Mouse (Mus musculus) fibroblast of lung, adult 2 months (primary cell): ENCODE measurements around the gene Rin1.

Experiments used
- DNase-seq: peaks from one replicate; pipeline ENCODE4 v3.0.0-alpha.2; 2011; ENCODE audit warnings: low read depth

Gene Rin1

GRCm38 (mm10) chr19:5041588-5041987 is 8.7 kb upstream of the Rin1 start:
- no peak for DNase-seq

GRCm38 (mm10) chr19:5045531-5045930 is 4.8 kb upstream of the Rin1 start:
- DNase-seq = no peak

GRCm38 (mm10) chr19:5048138-5049056 is 1.9 kb upstream of the Rin1 start:
- no peak for DNase-seq

- no peak for DNase-seq
Observed at GRCm38 (mm10) chr19:5049325-5049724, 956 bp upstream of the Rin1 start.

GRCm38 (mm10) chr19:5051031-5051430 is 750 bp downstream of the Rin1 start:
- DNase-seq = no peak

- no peak for DNase-seq
Observed at GRCm38 (mm10) chr19:5051515-5051914, 1.2 kb downstream of the Rin1 start.

- no peak for DNase-seq
Observed at GRCm38 (mm10) chr19:5052166-5052822, 2.0 kb downstream of the Rin1 start.

- DNase-seq = no peak
Observed at GRCm38 (mm10) chr19:5052853-5053252, 2.6 kb downstream of the Rin1 start.

GRCm38 (mm10) chr19:5053909-5054308 is 3.6 kb downstream of the Rin1 start:
- no peak for DNase-seq

GRCm38 (mm10) chr19:5056251-5056650 is 6.0 kb downstream of the Rin1 start:
- no peak for DNase-seq

- DNase-seq = no peak
Observed at GRCm38 (mm10) chr19:5057876-5058775, 7.8 kb downstream of the Rin1 start.

GRCm38 (mm10) chr19:5058801-5059771 is 8.8 kb downstream of the Rin1 start:
- no peak for DNase-seq

- DNase-seq = no peak
Observed at GRCm38 (mm10) chr19:5060365-5061330, 10.4 kb downstream of the Rin1 start.

- no peak for DNase-seq
Observed at GRCm38 (mm10) chr19:5062041-5062440, 11.8 kb downstream of the Rin1 start.

- no peak for DNase-seq
Observed at GRCm38 (mm10) chr19:5062446-5062845, 12.2 kb downstream of the Rin1 start.

GRCm38 (mm10) chr19:5065104-5065503 is 14.8 kb downstream of the Rin1 start:
- no peak for DNase-seq

- DNase-seq = no peak
Observed at GRCm38 (mm10) chr19:5067040-5067799, 16.9 kb downstream of the Rin1 start.

- DNase-seq = no peak
Observed at GRCm38 (mm10) chr19:5067867-5068569, 17.7 kb downstream of the Rin1 start, which contains the start of gene Cd248. Gene Cd248, plus strand, starts transcription at chr19:5068078.
